Mouse (Mus musculus) myocyte (in vitro differentiated cells): ENCODE data around the gene Gm18336.

Experiments
- POLR2A ChIP-seq: IDR thresholded peaks from one replicate; pipeline ENCODE4 v1.6.1; 2011; ENCODE audit warnings: low read depth, mild to moderate bottlenecking, control low read depth, moderate library complexity; ENCODE audit not compliant: insufficient read length
- USF1 ChIP-seq: IDR thresholded peaks from one replicate; pipeline ENCODE4 v1.6.1; 2011; ENCODE audit warnings: low read depth, mild to moderate bottlenecking, control low read depth, moderate library complexity

- TF ChIP-seq POLR2A (no peak), USF1 (no peak)
These were observed 42.9 kb upstream of the Gm18336 start for GRCm38 (mm10) chrX:73441428-73441827.
